Mouse (Mus musculus) forebrain, embryonic 12.5 days (tissue): ENCODE measurements at regions not wholly inside any gene's neighbourhood (a gene's known extent, or its start where the extent isn't known, plus 50 kb on each side); places are given as distances from the start of the nearest gene placed in this dataset.

Experiments used
- ATAC-seq: fragments of 200-750 bp; cut with Nextera tagmentation; 2 replicates; pipeline ENCODE4 v1.8.0; 2017; ENCODE audit warnings: moderate TSS enrichment; ENCODE audit not compliant: low FRiP score
- H3K27ac ChIP-seq: fragments of 300-500 bp; sonication (generic); 2 replicates; pipeline ENCODE4 v1.5.1; 2016; ENCODE audit warnings: mild to moderate bottlenecking
- H3K27me3 ChIP-seq: fragments of 300-500 bp; sonication (generic); 2 replicates; pipeline ENCODE4 v1.6.1; 2016; ENCODE audit warnings: mild to moderate bottlenecking
- H3K36me3 ChIP-seq: fragments of 300-500 bp; sonication (generic); replicated peaks from 2 replicates; pipeline ENCODE4 v1.6.1; 2016; ENCODE audit warnings: mild to moderate bottlenecking
- H3K4me1 ChIP-seq: fragments of 300-500 bp; sonication (generic); 2 replicates; pipeline ENCODE4 v1.6.1; 2016
- H3K4me2 ChIP-seq: fragments of 300-500 bp; sonication (generic); 2 replicates; pipeline ENCODE4 v1.6.1; 2016; ENCODE audit warnings: mild to moderate bottlenecking, moderate library complexity
- H3K4me3 ChIP-seq: fragments of 300-500 bp; sonication (generic); replicated peaks from 2 replicates; pipeline ENCODE4 v1.5.1; 2016; ENCODE audit warnings: mild to moderate bottlenecking
- H3K9ac ChIP-seq: fragments of 300-500 bp; sonication (generic); 2 replicates; pipeline ENCODE4 v1.6.1; 2016; ENCODE audit warnings: mild to moderate bottlenecking
- H3K9me3 ChIP-seq: fragments of 300-500 bp; sonication (generic); 2 replicates; pipeline ENCODE4 v1.6.1; 2016
- whole genome bisulfite sequencing: fragments of 180-500 bp; shearing (Covaris S2); methylation state at CpG from one replicate; pipeline ENCODE4 v1.1.7; 2016; 5-methylcytosine and 5-hydroxymethylcytosine counted together

DNA sequence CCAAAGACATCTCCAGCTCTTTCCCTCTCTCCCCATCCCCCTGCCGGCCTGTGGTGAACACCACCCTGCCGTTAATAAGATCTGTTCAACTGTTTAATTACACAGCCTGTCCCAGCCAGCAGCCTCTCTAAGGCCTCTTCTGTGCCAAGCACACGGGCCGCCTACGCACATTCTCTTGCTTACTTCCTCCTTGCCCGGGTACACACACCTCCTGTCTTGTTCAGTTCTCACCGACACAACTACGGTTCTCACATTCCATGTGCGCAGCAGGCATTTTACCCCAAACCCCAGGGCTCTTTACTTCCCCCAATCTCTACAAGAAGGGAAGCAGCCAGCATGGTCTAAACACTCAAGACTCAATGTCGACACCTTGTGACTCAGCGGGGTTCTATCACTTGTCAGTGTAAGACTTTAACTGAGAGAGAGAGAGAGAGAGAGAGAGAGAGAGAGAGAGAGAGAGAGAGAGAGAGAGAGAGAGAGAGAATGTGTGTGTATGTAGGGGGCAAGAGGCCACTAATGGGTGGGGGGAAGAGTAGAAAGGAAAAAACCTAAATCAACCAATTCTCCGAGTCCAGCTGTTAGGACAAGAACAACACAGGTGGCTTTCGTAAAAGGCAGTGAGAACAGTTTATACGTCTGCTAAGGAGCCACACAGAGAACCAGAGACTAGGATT is 120.8 kb upstream of the Klf14 start:
- H3K27ac ChIP-seq = no peak overlapping the region
- no peak overlapping the region for H3K9ac ChIP-seq
- no peak overlapping the region for H3K4me2 ChIP-seq
- ATAC-seq = no peak
- no peak overlapping the region for H3K4me3 ChIP-seq
- no peaks in the 10 kb centered on the region for H3K27me3 ChIP-seq
- WGBS = 74% methylated on average over 14 of the region's 14 CpGs
- H3K4me1 ChIP-seq = peaks cover 22% of the 10 kb centered on the region
- H3K36me3 ChIP-seq = no peaks in the 10 kb centered on the region
- no peaks in the 10 kb centered on the region for H3K9me3 ChIP-seq

DNA sequence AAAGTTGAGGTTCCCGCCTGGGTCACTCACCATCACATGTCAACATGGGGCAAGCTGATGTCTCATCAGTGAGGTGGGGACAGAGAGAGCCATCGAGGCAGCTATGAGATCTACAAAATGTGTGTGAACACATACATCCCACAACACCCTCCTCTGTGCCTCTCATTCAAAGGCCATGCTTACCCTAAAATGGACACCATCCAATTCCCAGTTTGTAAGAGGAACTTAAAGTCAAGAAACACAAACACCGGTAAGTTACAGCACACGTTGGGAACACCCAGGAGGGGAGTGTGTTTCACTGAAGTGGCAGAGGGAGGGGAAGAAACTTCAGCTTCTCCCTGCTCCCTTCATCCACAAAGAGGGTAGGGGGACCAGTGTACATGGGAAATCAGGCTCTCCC is 121.4 kb upstream of the Klf14 start:
- Histone ChIP-seq H3K4me1 (peaks cover 17% of the 10 kb centered on the region), H3K27me3 (no peaks in the 10 kb centered on the region), H3K4me3 (no peak overlapping the region), H3K4me2 (no peak overlapping the region), H3K36me3 (no peaks in the 10 kb centered on the region), H3K27ac (no peak overlapping the region), H3K9me3 (no peaks in the 10 kb centered on the region), H3K9ac (no peak overlapping the region)
- no peak for ATAC-seq
- WGBS = 91% methylated on average over 4 of the region's 4 CpGs

DNA sequence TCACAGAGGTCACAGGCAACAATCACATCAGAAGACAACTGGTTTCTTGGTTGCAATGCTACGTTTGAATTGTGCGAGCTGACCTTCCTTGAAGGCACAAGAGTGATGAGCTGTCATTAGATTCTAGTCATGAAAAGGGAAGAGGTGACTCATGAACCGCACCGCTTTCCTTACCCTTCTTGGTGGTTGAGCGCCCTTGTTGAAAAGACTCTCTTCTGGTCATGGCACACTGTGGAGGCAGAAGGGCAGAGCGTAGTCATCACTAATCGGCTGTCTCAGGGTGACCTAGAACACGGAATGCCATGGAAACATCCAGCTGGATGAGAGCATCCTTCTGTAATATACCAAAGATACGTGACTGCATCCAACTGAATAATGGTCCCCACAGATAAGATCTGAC is 121.8 kb upstream of the Klf14 start:
- WGBS = 95% methylated on average over 9 of the region's 9 CpGs
- peaks cover 14% of the 10 kb centered on the region for H3K4me1 ChIP-seq
- H3K27ac ChIP-seq = no peak overlapping the region
- H3K4me2 ChIP-seq = no peak overlapping the region
- no peak overlapping the region for H3K4me3 ChIP-seq
- no peaks in the 10 kb centered on the region for H3K27me3 ChIP-seq
- H3K9me3 ChIP-seq = no peaks in the 10 kb centered on the region
- no peaks in the 10 kb centered on the region for H3K36me3 ChIP-seq
- H3K9ac ChIP-seq = no peak overlapping the region
- no peak for ATAC-seq

DNA sequence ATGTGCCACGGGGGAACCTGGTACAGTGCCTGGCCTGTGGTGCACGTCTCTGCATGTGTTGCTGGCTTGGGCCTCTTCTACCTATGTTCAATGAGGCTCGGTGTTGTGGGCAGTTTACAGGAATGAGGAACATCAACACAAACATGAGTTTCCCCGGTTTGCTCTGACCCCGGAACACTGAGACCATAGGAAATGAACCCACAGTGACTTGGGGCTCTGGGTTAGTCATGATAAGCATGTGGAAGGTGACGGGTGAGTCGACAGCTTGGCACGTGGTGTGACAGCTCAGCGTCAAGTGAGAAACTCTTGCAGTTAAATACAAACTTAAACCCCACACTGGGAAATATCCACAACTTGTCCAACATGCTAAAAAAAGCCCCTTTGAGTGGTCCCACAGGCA is 122.4 kb upstream of the Klf14 start:
- no peak overlapping the region for H3K4me2 ChIP-seq
- H3K4me3 ChIP-seq = no peak overlapping the region
- WGBS = 93% methylated on average over 9 of the region's 9 CpGs
- H3K27me3 ChIP-seq = no peaks in the 10 kb centered on the region
- H3K27ac ChIP-seq = no peak overlapping the region
- no peak for ATAC-seq
- no peaks in the 10 kb centered on the region for H3K9me3 ChIP-seq
- peaks cover 14% of the 10 kb centered on the region for H3K4me1 ChIP-seq
- no peaks in the 10 kb centered on the region for H3K36me3 ChIP-seq
- H3K9ac ChIP-seq = no peak overlapping the region

DNA sequence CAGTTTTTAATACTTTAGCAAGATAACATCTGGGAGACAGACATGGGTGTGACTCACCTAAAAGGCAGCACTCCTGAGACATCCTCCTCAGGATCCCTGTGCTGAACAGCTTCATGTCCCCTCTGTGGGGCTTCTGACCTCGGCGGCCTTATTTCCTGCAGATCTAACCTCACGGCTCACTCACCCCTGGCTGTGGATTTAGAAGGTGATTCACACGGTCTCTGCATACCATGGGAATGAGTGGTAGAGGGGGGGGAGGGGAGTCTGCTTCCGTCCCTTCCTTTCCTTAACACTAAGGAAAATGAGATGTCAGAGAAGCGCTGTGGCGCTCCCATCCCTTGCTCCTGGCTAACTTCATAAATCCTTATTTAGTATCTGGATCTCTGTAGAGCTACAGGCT is 123.1 kb upstream of the Klf14 start:
- no peaks in the 10 kb centered on the region for H3K9me3 ChIP-seq
- no peak overlapping the region for H3K27ac ChIP-seq
- no peaks in the 10 kb centered on the region for H3K36me3 ChIP-seq
- H3K27me3 ChIP-seq = no peaks in the 10 kb centered on the region
- no peak overlapping the region for H3K9ac ChIP-seq
- no peak overlapping the region for H3K4me2 ChIP-seq
- 78% methylated on average over 7 of the region's 7 CpGs for WGBS
- peaks cover 15% of the 10 kb centered on the region for H3K4me1 ChIP-seq
- no peak overlapping the region for H3K4me3 ChIP-seq
- ATAC-seq = no peak

DNA sequence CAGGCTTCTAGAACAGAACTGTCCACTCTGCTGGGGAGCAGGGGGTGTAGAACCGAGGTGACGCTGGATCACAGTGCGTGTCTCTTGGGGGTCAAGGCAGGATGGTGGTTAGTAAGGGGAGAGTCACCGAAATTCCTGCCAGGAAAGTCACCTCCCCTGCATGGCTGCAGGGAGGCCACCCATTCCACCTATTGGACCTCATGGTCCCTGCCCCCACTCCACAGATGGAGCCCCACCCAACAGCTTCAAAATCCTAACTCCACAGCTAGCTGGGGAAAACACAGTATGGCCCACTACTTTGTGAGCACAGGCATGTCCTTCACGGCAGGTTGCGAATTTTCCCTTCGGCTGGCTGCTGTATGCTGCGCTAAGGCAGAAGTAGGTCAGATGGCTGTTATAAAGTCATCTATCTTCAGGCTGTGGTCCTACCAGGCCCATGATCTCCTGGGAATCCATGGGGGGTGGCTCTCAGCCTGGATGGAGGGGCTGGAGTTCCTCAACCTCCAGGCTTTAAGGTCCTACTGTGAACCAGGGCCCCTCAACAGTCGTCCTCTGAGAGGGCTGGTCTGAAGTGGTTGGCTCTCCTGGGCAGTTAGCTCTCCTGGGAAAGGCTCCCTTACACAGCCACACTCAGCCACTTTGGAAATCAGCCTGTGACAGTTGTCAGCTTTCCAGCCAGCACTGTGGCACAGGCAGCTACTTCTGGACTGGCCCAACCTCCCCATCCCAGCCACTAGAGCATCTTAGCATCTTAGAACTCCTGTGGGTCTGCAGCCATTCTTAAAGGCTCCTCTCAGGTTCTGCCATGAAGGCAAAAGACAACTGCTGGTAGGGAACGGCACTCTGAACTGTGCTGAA is 124.0 kb upstream of the Klf14 start:
- Histone ChIP-seq H3K4me2 (no peak overlapping the region), H3K36me3 (no peaks in the 10 kb centered on the region), H3K27ac (no peak overlapping the region), H3K9ac (no peak overlapping the region), H3K9me3 (no peaks in the 10 kb centered on the region), H3K27me3 (no peaks in the 10 kb centered on the region), H3K4me1 (peaks cover 21% of the 10 kb centered on the region), H3K4me3 (no peak overlapping the region)
- no peak for ATAC-seq
- WGBS = 91% methylated on average over 10 of the region's 10 CpGs

DNA sequence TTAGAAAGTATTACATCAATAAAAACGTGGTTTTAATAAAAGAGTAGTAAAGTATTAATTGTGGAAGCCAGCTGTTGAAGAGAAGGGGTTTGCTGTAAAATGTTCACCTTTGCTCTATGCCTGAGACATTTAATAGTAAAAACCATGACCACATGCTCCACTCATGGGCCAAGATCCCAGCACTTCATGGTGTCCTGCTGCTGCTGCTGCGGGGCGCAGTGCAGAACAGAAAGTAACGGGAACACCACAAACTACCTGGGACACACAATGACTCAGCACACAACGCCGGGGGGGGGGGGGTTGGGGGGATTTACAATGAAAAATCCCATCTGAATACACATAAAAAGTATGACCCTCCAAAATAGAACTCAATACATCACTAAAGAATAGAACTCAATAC is 124.8 kb upstream of the Klf14 start:
- Histone ChIP-seq H3K27ac (no peak overlapping the region), H3K36me3 (no peaks in the 10 kb centered on the region), H3K27me3 (no peaks in the 10 kb centered on the region), H3K9me3 (no peaks in the 10 kb centered on the region), H3K9ac (no peak overlapping the region), H3K4me3 (no peak overlapping the region), H3K4me1 (peaks cover 30% of the 10 kb centered on the region), H3K4me2 (no peak overlapping the region)
- WGBS = 83% methylated on average over 6 of the region's 6 CpGs
- ATAC-seq = no peak

DNA sequence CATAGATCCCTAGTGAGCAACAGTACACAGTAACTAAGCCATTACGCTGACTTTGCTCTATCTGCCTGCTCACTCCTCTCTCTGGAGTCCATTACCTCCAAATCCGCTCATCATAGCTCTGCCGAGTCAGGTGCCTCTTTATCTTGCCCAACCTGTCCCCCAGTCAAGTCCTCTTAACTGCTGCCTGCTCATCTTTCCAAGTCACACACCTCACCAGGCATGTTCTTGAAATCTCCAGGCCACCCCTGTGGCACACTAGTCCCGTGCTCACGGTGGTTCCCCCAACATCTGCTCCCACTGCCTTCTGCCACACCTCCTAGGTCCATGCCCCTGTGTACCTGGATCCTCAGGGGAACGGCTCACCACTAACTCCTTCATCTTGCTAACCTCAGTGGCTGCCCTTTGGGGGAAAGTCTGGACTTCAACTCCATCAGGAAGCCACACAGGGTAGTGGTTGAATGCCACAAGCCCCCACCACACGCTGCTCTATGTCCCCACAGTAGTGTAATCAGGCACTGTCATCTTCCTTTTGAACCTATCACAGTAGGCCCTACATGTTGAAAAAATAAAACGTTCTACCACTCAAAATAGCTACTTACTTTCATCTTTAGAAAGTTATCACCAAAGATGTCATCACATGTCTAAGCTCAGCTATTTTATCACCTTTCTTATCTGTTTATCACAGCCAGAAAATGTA is 126.3 kb upstream of the Klf14 start:
- Histone ChIP-seq H3K4me3 (no peak overlapping the region), H3K27me3 (no peaks in the 10 kb centered on the region), H3K9ac (no peak overlapping the region), H3K36me3 (no peaks in the 10 kb centered on the region), H3K27ac (no peak overlapping the region), H3K4me2 (no peak overlapping the region), H3K4me1 (peaks cover 45% of the 10 kb centered on the region), H3K9me3 (no peaks in the 10 kb centered on the region)
- ATAC-seq = no peak
- WGBS = 93% methylated on average over 8 of the region's 8 CpGs

DNA sequence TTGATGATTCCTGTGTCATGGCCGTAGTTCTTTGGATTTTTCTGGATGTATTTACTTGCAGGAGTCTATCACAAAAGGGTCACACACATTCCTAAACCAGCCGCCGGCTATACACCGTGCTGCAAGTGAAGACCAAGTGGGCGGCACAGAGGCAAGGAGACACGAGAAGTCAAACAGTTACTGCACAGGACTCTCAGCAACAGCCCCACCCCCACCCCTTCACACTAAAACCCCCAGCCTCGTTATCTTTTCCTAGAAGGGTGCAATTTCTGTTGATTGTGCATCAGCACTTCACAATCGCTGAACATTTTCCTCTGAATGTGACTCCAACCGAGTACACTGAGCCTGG is 126.9 kb upstream of the Klf14 start:
- H3K9me3 ChIP-seq = no peaks in the 10 kb centered on the region
- H3K9ac ChIP-seq = no peak overlapping the region
- no peak overlapping the region for H3K4me2 ChIP-seq
- no peak for ATAC-seq
- H3K27me3 ChIP-seq = no peaks in the 10 kb centered on the region
- H3K4me3 ChIP-seq = no peak overlapping the region
- H3K4me1 ChIP-seq = peaks cover 47% of the 10 kb centered on the region
- no peak overlapping the region for H3K27ac ChIP-seq
- 60% methylated on average over 9 of the region's 9 CpGs for WGBS
- no peaks in the 10 kb centered on the region for H3K36me3 ChIP-seq

DNA sequence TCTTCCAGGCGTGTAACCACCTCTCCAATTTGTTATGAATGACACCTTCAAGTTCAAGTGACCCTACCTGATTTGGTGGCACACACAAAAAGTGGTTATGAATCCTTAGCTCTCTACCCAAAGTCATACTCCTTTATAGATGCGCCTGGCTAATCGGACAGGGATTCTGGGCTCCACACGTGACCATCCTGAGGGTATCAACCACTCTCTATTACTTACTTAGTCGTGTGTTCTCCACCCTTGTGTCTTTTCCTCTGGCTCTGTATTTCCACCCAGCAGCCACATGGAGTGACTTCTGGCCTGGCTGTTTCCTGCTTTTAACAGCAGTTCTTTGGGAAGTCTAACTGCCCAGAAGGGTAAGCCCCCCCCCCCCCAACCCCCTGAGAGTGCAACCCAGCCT is 127.4 kb upstream of the Klf14 start:
- no peaks in the 10 kb centered on the region for H3K9me3 ChIP-seq
- H3K4me1 ChIP-seq = peaks cover 47% of the 10 kb centered on the region
- no peak overlapping the region for H3K4me2 ChIP-seq
- no peak overlapping the region for H3K27ac ChIP-seq
- WGBS = 87% methylated on average over 5 of the region's 5 CpGs
- no peak overlapping the region for H3K4me3 ChIP-seq
- no peaks in the 10 kb centered on the region for H3K27me3 ChIP-seq
- H3K9ac ChIP-seq = no peak overlapping the region
- ATAC-seq = no peak
- H3K36me3 ChIP-seq = no peaks in the 10 kb centered on the region

DNA sequence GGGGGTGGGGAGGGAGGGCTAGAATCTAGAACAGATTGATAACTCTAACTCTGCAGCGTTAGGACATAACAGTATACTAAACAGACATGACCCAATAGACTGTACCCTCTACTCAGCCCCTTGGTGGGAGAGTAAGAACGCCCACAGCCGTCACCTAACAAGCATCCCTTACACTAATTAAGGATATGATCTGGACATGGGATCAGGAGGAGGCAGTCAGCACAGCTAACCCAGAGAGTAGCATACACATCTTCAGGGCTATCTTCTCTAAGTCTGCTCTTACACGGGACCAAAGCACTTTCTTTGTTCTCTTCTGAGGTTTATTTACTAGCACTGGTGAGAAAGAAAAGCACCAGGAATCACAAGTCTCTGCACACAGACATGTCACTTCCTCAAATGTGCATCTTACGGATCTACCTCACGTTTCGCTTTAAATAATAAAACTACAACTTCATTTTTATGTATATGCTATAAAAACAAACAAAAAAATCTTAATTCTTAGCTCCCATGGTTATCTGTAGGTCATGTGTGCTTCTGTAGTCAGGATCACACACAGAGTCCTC is 128.0 kb upstream of the Klf14 start:
- peak overlapping the region; percentile 93; the same call in 1 of the 2 replicates for H3K27ac ChIP-seq
- WGBS = 71% methylated on average over 7 of the region's 7 CpGs
- H3K4me1 ChIP-seq = peaks cover 47% of the 10 kb centered on the region
- H3K4me2 ChIP-seq = no peak overlapping the region
- H3K4me3 ChIP-seq = no peak overlapping the region
- H3K9ac ChIP-seq = no peak overlapping the region
- H3K36me3 ChIP-seq = no peaks in the 10 kb centered on the region
- H3K27me3 ChIP-seq = no peaks in the 10 kb centered on the region
- no peak for ATAC-seq
- no peaks in the 10 kb centered on the region for H3K9me3 ChIP-seq

DNA sequence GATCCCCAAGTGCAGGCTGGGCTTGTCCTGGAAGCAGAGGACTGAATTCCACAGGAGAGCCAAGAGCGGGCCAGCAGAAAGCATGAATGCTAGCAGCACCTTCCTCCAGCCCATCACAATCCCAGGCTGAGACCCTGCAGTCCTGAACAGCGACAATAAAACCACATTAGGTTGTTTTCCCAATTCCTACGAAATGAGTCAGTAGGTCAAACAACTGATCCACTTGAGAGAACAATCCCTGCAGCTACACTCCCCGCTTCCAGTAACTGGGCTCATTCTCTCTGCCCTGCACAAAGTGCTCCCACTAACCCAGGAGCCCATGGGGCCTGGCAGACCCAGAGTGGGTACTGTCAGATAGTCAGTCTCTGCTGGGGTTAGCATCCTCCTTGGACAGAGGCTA is 128.6 kb upstream of the Klf14 start:
- Histone ChIP-seq H3K4me3 (no peak overlapping the region), H3K4me2 (peak overlapping the region; percentile 55; the same call in 1 of the 2 replicates), H3K36me3 (no peaks in the 10 kb centered on the region), H3K27me3 (no peaks in the 10 kb centered on the region), H3K9ac (no peak overlapping the region), H3K9me3 (no peaks in the 10 kb centered on the region), H3K27ac (peak overlapping the region; percentile 93), H3K4me1 (peaks cover 47% of the 10 kb centered on the region)
- no peak for ATAC-seq
- WGBS = 39% methylated on average over 4 of the region's 4 CpGs
